Mouse (Mus musculus) midbrain, embryonic 14.5 days (tissue): ENCODE results near the gene Frmd4a. TPM values are rescaled to one million over a fixed set of nuclear protein-coding genes. Genes with fewer than 3 reads are reported as not detected.

ENCODE experiments used
- ATAC-seq: fragments of 200-750 bp; cut with Nextera tagmentation; 2 replicates; pipeline ENCODE4 v1.8.0; 2017; ENCODE audit warnings: moderate number of reproducible peaks, moderate library complexity; ENCODE audit not compliant: low FRiP score, low TSS enrichment
- DNase-seq: peaks from one replicate; pipeline ENCODE4 v3.0.0-alpha.2; 2015
- H3K27ac ChIP-seq: fragments of 300-500 bp; sonication (generic); replicated peaks from 2 replicates; pipeline ENCODE4 v1.5.1; 2014; ENCODE audit warnings: mild to moderate bottlenecking, low read depth, low read length, moderate library complexity
- H3K27me3 ChIP-seq: fragments of 300-500 bp; sonication (generic); 2 replicates; pipeline ENCODE4 v1.6.1; 2014; ENCODE audit warnings: low read length, control low read depth, mixed read lengths; ENCODE audit not compliant: control insufficient read depth, insufficient read depth
- H3K36me3 ChIP-seq: fragments of 300-500 bp; sonication (generic); 2 replicates; pipeline ENCODE4 v1.6.1; 2014; ENCODE audit warnings: low read length, control low read depth; ENCODE audit not compliant: control insufficient read depth, insufficient read depth
- H3K4me1 ChIP-seq: fragments of 300-500 bp; sonication (generic); 2 replicates; pipeline ENCODE4 v1.6.1; 2014; ENCODE audit warnings: mild to moderate bottlenecking, antibody characterized with exemption, low read length, control low read depth; ENCODE audit not compliant: control insufficient read depth, insufficient read depth
- H3K4me2 ChIP-seq: fragments of 300-500 bp; sonication (generic); 2 replicates; pipeline ENCODE4 v1.6.1; 2014; ENCODE audit warnings: mild to moderate bottlenecking, low read length, moderate library complexity
- H3K4me3 ChIP-seq: fragments of 300-500 bp; sonication (generic); replicated peaks from 2 replicates; pipeline ENCODE4 v1.5.1; 2014; ENCODE audit warnings: low read depth, low read length
- H3K9ac ChIP-seq: fragments of 300-500 bp; sonication (generic); replicated peaks from 2 replicates; pipeline ENCODE4 v1.6.1; 2014; ENCODE audit warnings: mild to moderate bottlenecking, low read length, moderate library complexity
- H3K9me3 ChIP-seq: fragments of 300-500 bp; sonication (generic); 2 replicates; pipeline ENCODE4 v1.6.1; 2016; ENCODE audit warnings: low read length, control low read depth, mixed read lengths; ENCODE audit not compliant: control insufficient read depth
- WGBS: fragments of 180-500 bp; shearing (Covaris S2); extraction: QIAGEN DNeasy Blood & Tissue Kit; methylation state at CpG from one replicate; pipeline ENCODE4 v1.1.7; 2014; 5-methylcytosine and 5-hydroxymethylcytosine counted together
- polyA plus RNA-seq: library from polyadenylated mRNA; unstranded; fragments of >200 nt; fragmentation: Nextera tagmentation; extraction: Ambion mirVana; gene quantifications from 2 replicates; pipeline ENCODE4 v1.2.1, GENCODE M21; 2014

Frmd4a gene
- polyA plus RNA-seq, 1 experiment from 2014 or later: 68.4 TPM

GRCm38 (mm10) chr2:4036651-4037117, 19.2 kb downstream of the Frmd4a start:
- Histone ChIP-seq H3K4me1 (peaks cover 5% of the 10 kb centered on the region), H3K4me3 (no peak overlapping the region), H3K9ac (no peak overlapping the region), H3K36me3 (no peaks in the 10 kb centered on the region), H3K27ac (no peak overlapping the region), H3K4me2 (no peak overlapping the region), H3K9me3 (no peaks in the 10 kb centered on the region), H3K27me3 (no peaks in the 10 kb centered on the region)
- DNase-seq (no peak), ATAC-seq (no peak)
- WGBS: 92% methylated on average over 8 of the region's 8 CpGs

GRCm38 (mm10) chr2:4042009-4042408, 24.5 kb downstream of the Frmd4a start:
- H3K27me3 ChIP-seq: no peaks in the 10 kb centered on the region
- H3K4me1 ChIP-seq: peaks cover 7% of the 10 kb centered on the region
- no peak overlapping the region for H3K4me3 ChIP-seq
- H3K27ac ChIP-seq: no peak overlapping the region
- H3K9ac ChIP-seq: no peak overlapping the region
- H3K36me3 ChIP-seq: no peaks in the 10 kb centered on the region
- H3K4me2 ChIP-seq: no peak overlapping the region
- DNase-seq: peak; percentile 81
- 5% methylated on average over 3 of the region's 3 CpGs for WGBS
- no peaks in the 10 kb centered on the region for H3K9me3 ChIP-seq
- peak; percentile 83 for ATAC-seq

GRCm38 (mm10) chr2:4055481-4055880, 38.0 kb downstream of the Frmd4a start:
- H3K27me3 ChIP-seq: no peaks in the 10 kb centered on the region
- H3K4me1 ChIP-seq: no peaks in the 10 kb centered on the region
- no peaks in the 10 kb centered on the region for H3K36me3 ChIP-seq
- H3K9ac ChIP-seq: no peak overlapping the region
- WGBS: 72% methylated on average over 2 of the region's 2 CpGs
- H3K4me2 ChIP-seq: no peak overlapping the region
- H3K27ac ChIP-seq: no peak overlapping the region
- no peak for ATAC-seq
- H3K4me3 ChIP-seq: no peak overlapping the region
- DNase-seq: no peak
- no peaks in the 10 kb centered on the region for H3K9me3 ChIP-seq

GRCm38 (mm10) chr2:4060675-4061074, 43.2 kb downstream of the Frmd4a start:
- H3K9me3 ChIP-seq: no peaks in the 10 kb centered on the region
- no peak for DNase-seq
- H3K4me3 ChIP-seq: no peak overlapping the region
- H3K36me3 ChIP-seq: no peaks in the 10 kb centered on the region
- H3K4me2 ChIP-seq: no peak overlapping the region
- no peaks in the 10 kb centered on the region for H3K4me1 ChIP-seq
- H3K27me3 ChIP-seq: no peaks in the 10 kb centered on the region
- H3K27ac ChIP-seq: no peak overlapping the region
- 70% methylated on average over 2 of the region's 2 CpGs for WGBS
- ATAC-seq: no peak
- H3K9ac ChIP-seq: no peak overlapping the region

- DNase-seq (peak; percentile 67), ATAC-seq (peak; percentile 68)
- Histone ChIP-seq H3K27ac (peak overlapping the region; percentile 17; the same call in 1 of the 2 replicates), H3K27me3 (no peaks in the 10 kb centered on the region), H3K36me3 (no peaks in the 10 kb centered on the region), H3K4me2 (no peak overlapping the region), H3K9ac (no peak overlapping the region), H3K9me3 (no peaks in the 10 kb centered on the region), H3K4me1 (peaks cover 8% of the 10 kb centered on the region; the same call in 1 of the 2 replicates), H3K4me3 (no peak overlapping the region)
- 48% methylated on average over 7 of the region's 7 CpGs for WGBS
Measured at GRCm38 (mm10) chr2:4071831-4072230, 54.3 kb downstream of the Frmd4a start.

GRCm38 (mm10) chr2:4083877-4084276, 66.4 kb downstream of the Frmd4a start:
- H3K4me3 ChIP-seq: no peak overlapping the region
- DNase-seq: peak; percentile 20
- WGBS: 41% methylated on average over 6 of the region's 6 CpGs
- no peaks in the 10 kb centered on the region for H3K36me3 ChIP-seq
- ATAC-seq: no peak
- no peak overlapping the region for H3K27ac ChIP-seq
- no peak overlapping the region for H3K9ac ChIP-seq
- no peaks in the 10 kb centered on the region for H3K9me3 ChIP-seq
- H3K4me1 ChIP-seq: no peaks in the 10 kb centered on the region
- no peaks in the 10 kb centered on the region for H3K27me3 ChIP-seq
- no peak overlapping the region for H3K4me2 ChIP-seq

- no peaks in the 10 kb centered on the region for H3K9me3 ChIP-seq
Measured at GRCm38 (mm10) chr2:4097601-4098000, 80.1 kb downstream of the Frmd4a start.

GRCm38 (mm10) chr2:4098948-4099776, 81.6 kb downstream of the Frmd4a start:
- WGBS: 15% methylated on average over 8 of the region's 8 CpGs
- DNase-seq (peak; percentile 87), ATAC-seq (peak; percentile 79; the same call in 1 of the 2 replicates)
- H3K27me3 ChIP-seq: peaks cover 8% of the 10 kb centered on the region
- peak overlapping the region; percentile 23 for H3K4me2 ChIP-seq
- no peak overlapping the region for H3K9ac ChIP-seq
- no peak overlapping the region for H3K4me3 ChIP-seq
- H3K27ac ChIP-seq: peak overlapping the region; percentile 68
- H3K4me1 ChIP-seq: peaks cover 19% of the 10 kb centered on the region
- H3K36me3 ChIP-seq: no peaks in the 10 kb centered on the region
- H3K9me3 ChIP-seq: no peaks in the 10 kb centered on the region

More at GRCm38 (mm10) chr2:4097601-4098000, 80.1 kb downstream of the Frmd4a start:
- Histone ChIP-seq H3K9ac (no peak overlapping the region), H3K36me3 (no peaks in the 10 kb centered on the region), H3K4me1 (peaks cover 19% of the 10 kb centered on the region), H3K27ac (no peak overlapping the region), H3K4me3 (no peak overlapping the region), H3K4me2 (no peak overlapping the region), H3K27me3 (peaks cover 8% of the 10 kb centered on the region)
- ATAC-seq (no peak), DNase-seq (no peak)
- 90% methylated on average over 1 of the region's 1 CpGs for WGBS

- Histone ChIP-seq H3K4me3 (no peak overlapping the region), H3K27ac (peak overlapping the region; percentile 68), H3K4me1 (peaks cover 19% of the 10 kb centered on the region), H3K9ac (no peak overlapping the region), H3K36me3 (no peaks in the 10 kb centered on the region), H3K9me3 (no peaks in the 10 kb centered on the region), H3K4me2 (no peak overlapping the region), H3K27me3 (peaks cover 8% of the 10 kb centered on the region)
- ATAC-seq (no peak; the same call in 1 of the 2 replicates), DNase-seq (no peak)
Measured at GRCm38 (mm10) chr2:4099777-4100104, 82.2 kb downstream of the Frmd4a start.
